Mouse (Mus musculus) forebrain, embryonic 16.5 days (tissue): Measurements from ENCODE around the gene Chaf1a. TPM values are rescaled to one million over a fixed set of nuclear protein-coding genes. Genes with fewer than 3 reads are reported as not detected.

Experiments
- ATAC-seq: fragments of 200-750 bp; cut with Nextera tagmentation; 2 replicates; pipeline ENCODE4 v1.8.0; 2017; ENCODE audit warnings: mild to moderate bottlenecking, moderate library complexity
- H3K27ac ChIP-seq: fragments of 300-500 bp; sonication (generic); 2 replicates; pipeline ENCODE4 v1.5.1; 2014; ENCODE audit warnings: low read length, control low read depth
- H3K27me3 ChIP-seq: fragments of 300-500 bp; sonication (generic); replicated peaks from 2 replicates; pipeline ENCODE4 v1.6.1; 2014; ENCODE audit warnings: low read length; ENCODE audit not compliant: control insufficient read depth, insufficient read depth
- H3K36me3 ChIP-seq: fragments of 300-500 bp; sonication (generic); 2 replicates; pipeline ENCODE4 v1.6.1; 2014; ENCODE audit not compliant: control insufficient read depth, insufficient read depth
- H3K4me1 ChIP-seq: fragments of 300-500 bp; sonication (generic); replicated peaks from 2 replicates; pipeline ENCODE4 v1.6.1; 2014; ENCODE audit warnings: low read length; ENCODE audit not compliant: control insufficient read depth, insufficient read depth
- H3K4me2 ChIP-seq: fragments of 300-500 bp; sonication (generic); 2 replicates; pipeline ENCODE4 v1.6.1; 2014; ENCODE audit warnings: mild to moderate bottlenecking, low read length, control low read depth
- H3K4me3 ChIP-seq: fragments of 300-500 bp; sonication (generic); replicated peaks from 2 replicates; pipeline ENCODE4 v1.5.1; 2014; ENCODE audit warnings: mild to moderate bottlenecking, low read length, control low read depth
- H3K9ac ChIP-seq: fragments of 300-500 bp; sonication (generic); replicated peaks from 2 replicates; pipeline ENCODE4 v1.6.1; 2014; ENCODE audit warnings: low read depth, low read length, control low read depth
- H3K9me3 ChIP-seq: fragments of 300-500 bp; sonication (generic); 2 replicates; pipeline ENCODE4 v1.6.1; 2016; ENCODE audit warnings: low read length; ENCODE audit not compliant: control insufficient read depth
- WGBS: fragments of 180-500 bp; shearing (Covaris S2); extraction: QIAGEN DNeasy Blood & Tissue Kit; methylation state at CpG from one replicate; pipeline ENCODE4 v1.1.7; 2014; 5-methylcytosine and 5-hydroxymethylcytosine counted together
- polyA plus RNA-seq: library from polyadenylated mRNA; unstranded; fragments of >200 nt; fragmentation: Nextera tagmentation; extraction: Ambion mirVana; gene quantifications from 2 replicates; pipeline ENCODE4 v1.2.1, GENCODE M21; 2015

Chaf1a gene
- polyA plus RNA-seq, 1 experiment from 2014 or later = 10.6 TPM

GRCm38 (mm10) chr17:56009088-56009961, 30.9 kb upstream of the Chaf1a start:
- Histone ChIP-seq H3K4me3 (peak overlapping the region; percentile 86), H3K9me3 (no peaks in the 10 kb centered on the region), H3K27me3 (no peaks in the 10 kb centered on the region), H3K27ac (peak overlapping the region; percentile 95), H3K36me3 (peaks cover 3% of the 10 kb centered on the region), H3K4me1 (peaks cover 32% of the 10 kb centered on the region), H3K9ac (peak overlapping the region; percentile 93), H3K4me2 (peak overlapping the region; percentile 95)
- peak; percentile 92 for ATAC-seq
- under 1% methylated on average over 62 of the region's 62 CpGs for WGBS

DNA sequence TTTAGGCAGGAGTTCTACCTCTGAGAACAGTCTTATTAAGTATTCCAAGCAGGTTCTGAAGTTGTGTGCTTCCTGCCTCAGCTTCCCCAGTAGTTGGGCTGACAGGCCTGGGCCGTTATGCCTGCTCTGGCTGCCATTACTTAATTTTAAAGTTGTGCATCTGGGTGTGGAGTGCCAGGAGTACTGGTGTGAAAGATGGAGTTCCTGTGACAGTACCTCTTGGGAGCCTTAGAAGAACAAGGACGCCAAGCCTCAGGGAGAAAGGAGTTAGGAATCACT, 30.3 kb upstream of the Chaf1a start:
- WGBS = 36% methylated on average over 2 of the region's 2 CpGs
- Histone ChIP-seq H3K9ac (peak overlapping the region; percentile 93), H3K36me3 (peaks cover 3% of the 10 kb centered on the region), H3K4me1 (peaks cover 32% of the 10 kb centered on the region), H3K4me2 (peak overlapping the region; percentile 95), H3K27ac (peak overlapping the region; percentile 95), H3K27me3 (no peaks in the 10 kb centered on the region), H3K4me3 (peak overlapping the region; percentile 86), H3K9me3 (no peaks in the 10 kb centered on the region)
- ATAC-seq = no peak

- H3K9ac ChIP-seq = peak overlapping the region; percentile 93
- 67% methylated on average over 14 of the region's 14 CpGs for WGBS
- peak overlapping the region; percentile 86 for H3K4me3 ChIP-seq
- H3K36me3 ChIP-seq = peaks cover 3% of the 10 kb centered on the region
- H3K27ac ChIP-seq = no peak overlapping the region
- H3K9me3 ChIP-seq = no peaks in the 10 kb centered on the region
- ATAC-seq = no peak
- no peaks in the 10 kb centered on the region for H3K27me3 ChIP-seq
- peak overlapping the region; percentile 95 for H3K4me2 ChIP-seq
- peaks cover 32% of the 10 kb centered on the region for H3K4me1 ChIP-seq
Observed at GRCm38 (mm10) chr17:56010255-56010654, 30.0 kb upstream of the Chaf1a start.

DNA sequence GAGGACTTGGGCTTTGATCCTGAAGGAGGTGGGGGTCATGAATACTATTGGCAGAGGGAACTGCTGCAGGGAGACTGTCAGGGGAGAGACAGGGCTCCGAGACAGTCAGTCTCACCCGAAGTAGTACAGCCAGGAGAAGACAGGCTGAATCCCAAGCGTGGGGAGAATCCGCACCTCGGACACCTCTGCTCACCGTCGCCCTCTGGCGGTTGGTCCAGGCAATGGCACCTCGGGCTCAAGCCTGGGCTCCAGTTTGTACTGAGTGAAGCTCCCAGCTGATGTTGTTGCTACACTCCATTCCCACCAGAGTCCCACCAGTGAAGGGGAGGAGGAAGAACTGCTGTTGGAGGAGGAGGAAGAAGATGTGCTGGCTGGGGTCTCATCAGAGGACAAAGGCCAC, 29.6 kb upstream of the Chaf1a start:
- no peak for ATAC-seq
- WGBS = 5% methylated on average over 9 of the region's 9 CpGs
- peak overlapping the region; percentile 93 for H3K9ac ChIP-seq
- H3K27ac ChIP-seq = no peak overlapping the region
- peaks cover 6% of the 10 kb centered on the region for H3K36me3 ChIP-seq
- H3K4me1 ChIP-seq = peaks cover 32% of the 10 kb centered on the region
- peak overlapping the region; percentile 86 for H3K4me3 ChIP-seq
- H3K4me2 ChIP-seq = peak overlapping the region; percentile 95
- no peaks in the 10 kb centered on the region for H3K27me3 ChIP-seq
- no peaks in the 10 kb centered on the region for H3K9me3 ChIP-seq

GRCm38 (mm10) chr17:56011441-56011840, 28.8 kb upstream of the Chaf1a start:
- ATAC-seq = no peak
- Histone ChIP-seq H3K27ac (no peak overlapping the region), H3K27me3 (no peaks in the 10 kb centered on the region), H3K4me1 (peaks cover 32% of the 10 kb centered on the region), H3K4me3 (no peak overlapping the region), H3K36me3 (peaks cover 13% of the 10 kb centered on the region), H3K9me3 (no peaks in the 10 kb centered on the region), H3K4me2 (no peak overlapping the region), H3K9ac (no peak overlapping the region)
- 89% methylated on average over 7 of the region's 7 CpGs for WGBS

GRCm38 (mm10) chr17:56015293-56015692, 24.9 kb upstream of the Chaf1a start:
- Histone ChIP-seq H3K27ac (no peak overlapping the region), H3K9me3 (no peaks in the 10 kb centered on the region), H3K36me3 (peaks cover 29% of the 10 kb centered on the region), H3K4me1 (peaks cover 14% of the 10 kb centered on the region), H3K4me2 (no peak overlapping the region), H3K9ac (no peak overlapping the region), H3K4me3 (no peak overlapping the region), H3K27me3 (no peaks in the 10 kb centered on the region)
- ATAC-seq = no peak
- WGBS = 94% methylated on average over 9 of the region's 9 CpGs

DNA sequence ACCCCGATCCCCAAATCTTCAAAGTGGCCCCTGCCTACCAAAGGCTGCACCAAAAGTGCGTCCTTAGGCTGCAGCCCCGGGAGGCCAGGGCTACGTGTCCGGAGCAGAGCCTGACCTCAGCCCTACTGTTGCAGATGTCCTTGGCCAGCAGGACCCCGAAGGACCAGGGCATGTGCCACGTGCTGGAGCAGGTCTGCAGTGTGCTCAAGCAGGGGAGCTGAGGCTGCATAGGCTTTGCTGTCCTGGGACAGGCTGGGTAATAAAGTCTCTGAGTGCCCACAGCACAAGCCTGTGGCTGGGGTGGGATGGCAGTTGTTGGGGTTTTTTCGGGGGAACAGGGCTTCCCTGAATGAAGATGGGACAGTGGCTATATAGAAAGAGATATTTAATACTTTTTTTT, 23.9 kb upstream of the Chaf1a start:
- H3K4me3 ChIP-seq = no peak overlapping the region
- no peak overlapping the region for H3K9ac ChIP-seq
- peaks cover 4% of the 10 kb centered on the region; the same call in 1 of the 2 replicates for H3K4me1 ChIP-seq
- H3K4me2 ChIP-seq = no peak overlapping the region
- no peaks in the 10 kb centered on the region for H3K27me3 ChIP-seq
- H3K9me3 ChIP-seq = no peaks in the 10 kb centered on the region
- H3K36me3 ChIP-seq = peaks cover 29% of the 10 kb centered on the region
- WGBS = 86% methylated on average over 8 of the region's 8 CpGs
- no peak overlapping the region for H3K27ac ChIP-seq
- ATAC-seq = no peak

DNA sequence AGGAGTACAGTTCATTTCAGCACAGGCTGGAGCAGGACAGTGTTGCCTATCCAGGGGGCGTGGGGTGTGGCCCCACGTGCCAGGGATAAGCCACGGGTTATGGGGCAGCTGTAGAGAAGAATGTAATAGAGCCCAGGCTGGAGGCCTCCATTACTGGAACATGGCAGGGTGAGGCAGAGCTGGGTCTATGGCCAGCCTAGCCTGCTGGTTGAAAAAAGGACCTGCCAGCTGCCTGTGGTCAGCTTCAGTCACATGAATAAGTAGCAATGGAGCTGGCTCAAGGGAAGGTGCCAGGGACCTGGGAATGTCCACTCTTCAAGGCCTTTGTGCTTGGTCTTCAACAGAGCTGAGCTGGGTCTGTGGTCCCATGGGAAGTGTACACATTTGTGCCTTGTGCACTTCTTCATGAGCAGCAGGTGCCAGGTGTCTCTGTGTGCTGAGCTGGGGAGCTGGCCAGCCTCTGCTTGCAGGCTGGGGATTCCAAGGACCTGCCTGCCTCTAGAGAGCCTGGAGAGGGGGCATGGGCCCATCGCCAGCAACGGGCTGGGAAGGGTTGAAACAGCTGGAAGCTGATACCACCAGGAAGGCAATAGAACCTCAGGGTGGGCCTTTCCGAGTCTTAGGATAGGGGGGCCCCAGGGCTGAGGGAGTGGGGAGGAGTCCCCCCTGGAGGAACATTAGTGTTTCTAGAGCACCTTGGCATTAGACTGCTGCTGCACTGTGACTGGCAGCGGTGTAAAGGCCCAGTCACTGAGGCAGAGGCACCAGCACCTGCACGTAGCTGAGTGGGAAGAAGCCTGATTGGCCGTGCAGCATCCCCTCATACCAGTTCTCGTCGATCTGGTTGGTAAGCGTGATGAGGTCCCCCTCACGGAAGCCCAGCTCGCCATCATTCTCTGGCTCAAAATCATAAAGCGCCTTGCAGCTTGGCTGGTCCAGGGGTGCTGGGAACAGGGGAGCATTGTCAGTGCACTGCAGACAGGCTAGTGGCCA, 23.1 kb upstream of the Chaf1a start:
- Histone ChIP-seq H3K4me3 (no peak overlapping the region), H3K4me1 (no peaks in the 10 kb centered on the region; the same call in 1 of the 2 replicates), H3K27me3 (no peaks in the 10 kb centered on the region), H3K36me3 (peaks cover 29% of the 10 kb centered on the region), H3K9me3 (no peaks in the 10 kb centered on the region), H3K4me2 (no peak overlapping the region), H3K27ac (no peak overlapping the region), H3K9ac (no peak overlapping the region)
- no peak for ATAC-seq
- 80% methylated on average over 15 of the region's 15 CpGs for WGBS

DNA sequence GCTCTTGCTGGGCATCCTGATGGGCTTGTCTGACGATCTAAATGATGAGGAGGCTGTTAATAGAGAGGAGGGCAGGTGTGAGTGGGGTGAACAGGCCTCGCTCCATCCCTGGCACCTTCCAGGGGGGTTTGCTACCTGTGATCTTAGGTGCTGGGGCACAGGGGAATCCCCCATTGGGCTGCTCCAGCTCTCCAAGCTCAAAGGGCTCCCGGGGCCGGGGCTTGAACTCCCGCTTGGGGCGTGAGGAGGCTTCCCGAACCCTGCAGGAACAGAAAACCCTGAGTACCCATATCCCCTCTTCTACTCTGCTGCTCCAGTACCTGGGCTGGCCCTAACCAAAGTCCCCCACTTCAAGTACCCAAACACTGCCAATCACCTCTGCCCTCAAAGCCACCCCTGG, 22.4 kb upstream of the Chaf1a start:
- Histone ChIP-seq H3K36me3 (peaks cover 29% of the 10 kb centered on the region), H3K27me3 (no peaks in the 10 kb centered on the region), H3K4me1 (no peaks in the 10 kb centered on the region), H3K27ac (no peak overlapping the region), H3K9me3 (no peaks in the 10 kb centered on the region), H3K4me2 (no peak overlapping the region), H3K4me3 (no peak overlapping the region), H3K9ac (no peak overlapping the region)
- no peak for ATAC-seq
- WGBS = 90% methylated on average over 7 of the region's 7 CpGs
